Mouse (Mus musculus) MEL (cell line): ENCODE results near the gene Prdm16.

Experiments used
- CTCF ChIP-seq, 3 experiments: IDR thresholded peaks in 2 of 3; conservative IDR thresholded peaks in 1 of 3; 2 replicates each; pipeline ENCODE4 v1.5.1; 2011 to 2012; ENCODE audit warnings: low read length in 3 of 3, low read depth in 2 of 3, mild to moderate bottlenecking in 2 of 3, improper control_type of control experiment in 1 of 3, inconsistent platforms in 1 of 3, mixed read lengths in 1 of 3, moderate library complexity in 1 of 3; ENCODE audit not compliant: control insufficient read depth in 1 of 3, insufficient read depth in 1 of 3, poor library complexity in 1 of 3, severe bottlenecking in 1 of 3
- E2F4 ChIP-seq: IDR thresholded peaks from 2 replicates; pipeline ENCODE4 v1.6.1; 2011; ENCODE audit warnings: low read depth, low read length, improper control_type of control experiment, borderline replicate concordance
- GABPA ChIP-seq: IDR thresholded peaks from 2 replicates; pipeline ENCODE4 v1.6.1; 2012; ENCODE audit warnings: low read depth, mild to moderate bottlenecking, inconsistent platforms, low read length, improper control_type of control experiment, moderate library complexity
- POLR2A ChIP-seq, 2 experiments: IDR thresholded peaks; 2 replicates each; pipeline ENCODE4 v1.6.1; 2011 to 2012; ENCODE audit warnings: low read length in 2 of 2, mild to moderate bottlenecking in 2 of 2, control low read depth in 1 of 2, improper control_type of control experiment in 1 of 2, low read depth in 1 of 2, moderate library complexity in 1 of 2; ENCODE audit not compliant: control insufficient read depth in 1 of 2, insufficient read depth in 1 of 2, poor library complexity in 1 of 2
- RCOR1 ChIP-seq: IDR thresholded peaks from 2 replicates; pipeline ENCODE4 v1.6.1; 2012; ENCODE audit warnings: low read depth, mild to moderate bottlenecking, inconsistent platforms, low read length, improper control_type of control experiment
- USF1 ChIP-seq: IDR thresholded peaks from 2 replicates; pipeline ENCODE4 v1.6.1; 2014; ENCODE audit warnings: low read depth, mild to moderate bottlenecking, inconsistent platforms, low read length, improper control_type of control experiment, moderate library complexity
- ZKSCAN1 ChIP-seq: IDR thresholded peaks from 2 replicates; pipeline ENCODE4 v1.6.1; 2012; ENCODE audit warnings: low read depth, mild to moderate bottlenecking, inconsistent platforms, low read length, improper control_type of control experiment, moderate library complexity

- TF ChIP-seq RCOR1 (no peak), GABPA (no peak), E2F4 (no peak), CTCF (IDR thresholded peaks at IDR 0.05 in 2 of 3, conservative IDR thresholded peaks at IDR 0.05 in 1 of 3; ENCODE audit: control insufficient read depth in 1 of 3, insufficient read depth in 1 of 3, low read depth in 2 of 3, low read length in 3 of 3, poor library complexity in 1 of 3, severe bottlenecking in 1 of 3) (no peak), USF1 (no peak), ZKSCAN1 (no peak), POLR2A (IDR thresholded peaks at IDR 0.05; ENCODE audit: control insufficient read depth in 1 of 2, insufficient read depth in 1 of 2, low read depth in 1 of 2, low read length in 2 of 2, poor library complexity in 1 of 2) (no peak)
Measured at GRCm38 (mm10) chr4:154425284-154425683, 211.4 kb downstream of the Prdm16 start.
